Mouse (Mus musculus): Measurements from ENCODE around the gene Chd5.
A peak's percentile ranks its signal among the peaks of the same experiment; 100 is the strongest.

Chd5 gene

DNA sequence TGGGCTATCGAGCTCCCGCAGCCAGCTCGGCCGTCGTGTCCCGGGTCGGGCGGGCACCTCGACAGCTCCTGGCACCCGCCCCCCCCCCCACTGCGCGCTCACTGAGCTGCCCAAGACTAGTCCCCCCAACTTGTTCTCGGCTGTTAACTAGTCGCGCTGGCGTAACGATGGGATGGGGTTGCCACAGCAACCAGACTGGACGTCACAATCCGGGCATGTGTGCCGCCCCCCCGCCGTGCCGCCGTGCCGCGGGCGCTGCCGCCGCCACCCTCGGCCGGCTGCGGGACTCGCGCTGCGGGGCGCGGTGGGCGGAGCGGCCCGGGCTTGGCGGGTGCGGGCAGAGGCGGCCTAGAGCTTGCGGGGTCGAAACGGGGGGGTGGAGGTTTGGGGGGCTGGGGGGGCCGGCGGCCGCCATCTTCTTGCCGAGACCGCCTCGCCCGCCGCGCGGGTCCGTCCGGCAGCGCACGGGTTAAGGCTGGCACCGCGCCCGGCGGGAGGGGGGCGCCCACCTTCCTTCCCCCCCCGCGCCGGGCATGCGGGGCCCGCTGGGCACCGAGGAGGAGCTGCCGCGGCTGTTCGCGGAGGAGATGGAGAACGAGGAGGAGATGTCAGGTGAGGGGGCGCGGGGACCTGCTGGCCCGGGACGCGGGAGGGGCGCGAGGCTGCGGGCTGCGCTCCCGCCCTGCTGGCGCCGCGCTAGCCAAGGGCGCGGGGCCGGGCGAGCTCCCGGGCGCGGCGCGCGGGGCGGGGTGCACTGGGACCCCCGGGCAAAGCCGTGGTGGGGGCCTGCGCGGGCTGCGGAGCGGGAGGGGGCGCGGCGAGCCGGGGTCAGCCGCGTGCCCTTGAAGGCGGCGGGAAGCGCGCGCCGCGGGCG lies at the start of gene Chd5:
Chd5 (plus strand) TSS at position 233 of the 874 bp plus-strand sequence.
- no peak for DNase-seq

- no peak for DNase-seq
Observed at GRCm38 (mm10) chr4:152290385-152290784, 48.1 kb upstream of the Chd5 start.

GRCm38 (mm10) chr4:152290991-152291390 lies 47.5 kb upstream of the Chd5 start:
- DNase-seq: no peak

- no peak for DNase-seq
Observed at GRCm38 (mm10) chr4:152291562-152291961, 46.9 kb upstream of the Chd5 start, which contains the start of gene Hes3. Hes3 (minus strand) TSS chr4:152291662.

DNA sequence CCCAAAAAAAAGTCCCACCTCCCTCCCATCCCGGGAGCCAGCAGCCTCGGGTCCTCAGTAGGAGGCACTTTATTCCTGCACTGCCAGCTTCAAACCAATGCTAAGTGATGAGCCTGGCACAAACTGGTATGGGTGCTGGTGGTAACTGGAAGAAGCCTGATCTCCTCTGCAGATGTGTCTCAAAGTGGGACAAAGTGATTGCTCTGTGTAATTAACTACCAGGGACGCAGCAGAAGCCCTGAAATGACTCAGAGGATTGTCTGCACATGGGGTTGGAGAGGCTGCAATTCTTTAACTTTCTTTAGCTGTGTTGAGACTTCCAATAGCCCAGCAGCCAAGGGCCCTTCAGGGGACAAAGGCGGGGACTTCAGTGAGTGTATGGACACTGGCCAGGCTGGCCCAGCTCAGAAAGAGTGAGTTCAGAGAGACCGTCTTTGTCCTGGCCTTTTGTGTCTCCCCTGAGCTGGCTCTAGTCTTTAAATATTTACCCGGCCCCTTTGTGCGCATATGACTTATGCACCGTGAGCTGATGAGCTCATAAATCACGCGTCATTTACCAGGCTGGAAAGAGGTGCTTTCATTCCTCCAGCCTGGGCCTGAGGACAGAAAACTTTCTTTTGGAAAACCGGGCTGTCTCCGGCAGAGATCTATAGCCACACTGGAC lies 46.2 kb upstream of the Chd5 start:
- no peak for DNase-seq

GRCm38 (mm10) chr4:152294188-152294929 lies 44.1 kb upstream of the Chd5 start:
- DNase-seq: peak in 1 of 2 experiments; percentile 41

DNA sequence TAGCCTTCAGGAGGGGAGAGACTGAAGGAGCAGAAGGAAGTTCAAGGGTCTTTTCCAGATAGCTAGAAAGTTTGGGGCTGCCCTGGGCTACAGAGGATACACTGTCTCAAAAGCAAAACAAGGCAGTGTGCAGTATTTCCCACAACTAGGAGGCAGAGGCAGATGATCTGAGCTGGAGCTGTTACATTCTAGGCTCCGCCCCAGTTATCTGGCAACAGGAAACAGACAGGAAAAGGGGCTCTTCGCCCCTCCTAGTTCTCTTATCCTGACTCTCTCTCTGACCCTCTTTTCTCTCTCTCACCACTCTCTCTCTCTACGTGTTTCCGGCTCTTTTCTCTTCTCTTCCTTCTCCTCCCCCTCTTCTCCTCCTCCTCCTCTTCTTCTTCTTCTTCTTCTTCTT lies 42.5 kb upstream of the Chd5 start:
- no peak for DNase-seq

- DNase-seq: no peak
Observed at GRCm38 (mm10) chr4:152296371-152296770, 42.1 kb upstream of the Chd5 start.

GRCm38 (mm10) chr4:152296874-152297861 lies 41.3 kb upstream of the Chd5 start, which contains the start of gene Icmt:
Icmt (plus strand) TSS chr4:152297227.
- peak; percentile 99 to 100 for DNase-seq

GRCm38 (mm10) chr4:152298836-152299235 lies 39.6 kb upstream of the Chd5 start:
- DNase-seq: no peak

- no peak for DNase-seq
Observed at GRCm38 (mm10) chr4:152300375-152300774, 38.1 kb upstream of the Chd5 start.

DNA sequence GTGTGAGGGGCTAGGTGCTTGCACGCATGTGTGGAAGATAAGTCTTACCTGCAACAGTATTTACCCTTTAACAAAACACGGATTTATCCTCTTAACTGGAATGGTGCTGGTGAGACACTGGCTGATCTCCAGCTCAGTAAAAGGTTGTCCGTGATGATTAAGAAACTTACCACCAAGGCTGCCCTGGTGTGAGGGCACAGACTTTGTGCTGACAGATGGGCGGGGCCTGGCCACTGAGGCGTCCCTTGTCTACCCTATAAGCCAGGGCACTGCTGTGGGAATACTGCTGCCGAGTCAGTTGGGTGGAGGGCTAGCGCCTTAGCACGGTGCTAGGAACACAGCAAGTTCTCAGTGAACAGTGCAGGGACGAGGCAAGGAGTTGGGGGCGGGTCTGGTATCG lies 36.4 kb upstream of the Chd5 start:
- DNase-seq: peak; percentile 75 to 77

DNA sequence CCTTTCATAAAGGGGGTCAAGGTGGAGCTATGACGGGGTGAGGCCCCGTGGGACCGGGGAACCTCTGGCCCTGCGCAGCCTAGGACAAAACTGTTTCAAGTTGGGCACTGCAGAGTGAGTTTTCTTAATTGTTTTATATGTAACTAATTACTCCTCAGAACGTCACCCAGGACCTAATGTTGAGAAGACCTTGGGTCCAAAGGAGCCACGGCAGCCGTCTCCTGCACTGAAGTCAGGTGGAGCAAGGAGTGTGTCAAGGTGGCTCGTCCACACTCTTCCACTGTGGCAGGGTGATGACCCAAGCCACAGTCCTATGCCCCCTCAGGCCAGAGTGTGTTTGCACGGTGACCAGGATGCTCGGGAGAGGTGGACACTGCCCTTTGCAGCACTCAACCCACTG lies 35.3 kb upstream of the Chd5 start:
- peak; percentile 65 to 75 for DNase-seq

DNA sequence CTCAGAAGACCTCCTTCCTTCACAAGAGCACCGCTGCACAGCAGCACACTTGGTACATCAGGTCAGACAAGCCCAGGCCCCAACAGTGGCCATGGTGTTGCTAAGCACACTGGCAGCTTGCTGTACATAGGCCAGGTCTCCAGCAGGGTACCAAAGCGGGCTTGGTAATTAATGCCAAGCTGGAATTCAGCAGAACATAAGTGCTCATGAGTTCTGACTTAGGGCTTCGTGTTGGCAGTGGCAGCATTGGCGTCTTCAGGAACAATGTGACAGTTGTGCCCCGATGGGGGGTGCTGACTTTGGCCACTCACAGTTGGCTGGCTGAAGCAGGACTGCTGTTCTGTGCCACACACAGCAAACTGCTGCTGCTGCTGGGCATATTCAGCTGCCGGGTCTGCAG lies 33.8 kb upstream of the Chd5 start:
- DNase-seq: no peak

- DNase-seq: no peak
Observed at GRCm38 (mm10) chr4:152305991-152306390, 32.5 kb upstream of the Chd5 start.

DNA sequence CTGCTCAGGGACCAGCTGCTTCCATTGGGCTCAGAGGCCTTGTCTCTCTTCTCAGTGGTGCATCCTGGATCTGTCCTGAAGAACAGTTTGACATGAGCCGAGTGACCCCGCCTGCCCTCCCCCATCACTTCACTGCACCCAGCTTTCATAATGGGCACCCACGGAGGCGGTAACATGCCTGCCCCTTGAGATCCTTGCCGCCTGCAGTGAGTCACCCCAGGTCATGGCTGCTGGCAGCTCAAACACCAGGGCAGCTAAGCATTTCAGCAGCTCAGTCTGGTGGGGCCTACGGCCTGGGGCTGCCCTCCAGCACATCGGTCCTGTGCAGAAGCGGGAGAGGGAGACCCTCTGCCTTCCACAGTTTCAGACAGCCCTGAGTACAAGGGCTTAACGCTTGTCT lies 30.9 kb upstream of the Chd5 start:
- no peak for DNase-seq

DNA sequence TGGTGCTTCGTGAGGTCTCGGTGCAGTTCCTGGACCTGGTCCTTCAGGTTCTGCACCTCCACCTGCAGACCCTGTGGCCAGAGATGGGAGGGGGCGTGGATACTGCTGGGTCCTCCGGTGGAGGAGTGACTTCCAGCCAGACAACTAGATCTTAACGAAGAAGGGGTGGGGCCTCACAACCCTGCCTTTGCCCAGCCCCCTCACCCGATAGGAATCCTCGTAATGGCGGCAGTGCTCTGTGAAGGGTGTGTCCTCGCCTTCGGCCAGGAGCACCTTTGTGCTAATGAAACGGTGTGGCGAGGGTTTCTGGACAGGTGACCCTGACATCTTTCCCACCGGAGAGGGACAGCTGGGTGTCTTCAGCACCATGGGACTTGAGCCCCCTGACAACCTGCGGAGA lies 26.3 kb upstream of the Chd5 start:
- DNase-seq: no peak

DNA sequence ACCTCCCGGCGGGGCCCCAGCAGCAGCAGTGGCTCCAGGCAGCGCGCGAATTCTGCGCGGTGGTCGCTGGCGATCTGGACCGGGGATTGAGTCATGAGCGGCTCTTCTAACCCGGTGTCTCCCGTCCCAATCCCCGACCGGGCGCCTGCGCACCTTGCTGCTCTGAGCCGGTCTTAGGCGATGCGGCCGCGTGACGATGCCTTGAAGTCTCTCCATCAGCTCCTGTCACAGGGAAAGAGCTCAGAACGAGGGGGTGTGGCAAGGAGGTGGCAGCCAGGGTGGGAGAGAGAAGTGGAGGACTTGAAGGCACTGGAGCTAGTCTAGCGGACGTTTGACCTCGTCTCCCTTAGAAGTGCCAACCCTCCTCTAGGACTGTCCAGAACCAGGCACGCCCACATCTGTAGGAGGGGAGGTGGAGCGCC lies 25.2 kb upstream of the Chd5 start:
- peak; percentile 32 to 38 for DNase-seq

- peak in 1 of 2 experiments; percentile 76 for DNase-seq
Observed at GRCm38 (mm10) chr4:152313934-152314333, 24.5 kb upstream of the Chd5 start.

- DNase-seq: no peak
Observed at GRCm38 (mm10) chr4:152315498-152316213, 22.8 kb upstream of the Chd5 start.

DNA sequence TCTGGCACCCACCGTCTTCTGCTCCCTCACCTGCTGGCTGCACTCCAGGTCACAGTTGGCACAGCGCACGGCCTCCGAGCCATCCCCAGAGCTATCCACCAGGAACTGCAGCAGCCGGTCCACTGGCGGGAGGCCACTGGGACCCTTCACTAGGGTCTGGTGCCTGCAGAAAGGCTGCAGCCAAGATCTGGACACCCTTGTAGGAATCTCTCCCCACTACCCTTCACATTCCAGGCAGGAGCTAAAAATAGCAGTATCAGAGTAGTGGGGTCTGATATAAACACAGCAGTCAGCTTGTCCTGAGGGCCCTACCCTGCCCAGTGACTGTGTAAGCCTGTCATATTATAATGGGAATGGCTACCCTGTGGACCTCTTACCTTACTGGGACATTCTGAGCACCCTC lies 20.8 kb upstream of the Chd5 start:
- DNase-seq: peak in 1 of 2 experiments; percentile 36
